Mouse (Mus musculus): ENCODE data around the gene Cep128. TPM values are rescaled to one million over a fixed set of nuclear protein-coding genes. Genes with fewer than 3 reads are reported as not detected.
A peak's percentile ranks its signal among the peaks of the same experiment; 100 is the strongest.

The Cep128 gene
- total RNA-seq, 2 experiments from 2014 or later, result 62.2 to 87.1 TPM

DNA sequence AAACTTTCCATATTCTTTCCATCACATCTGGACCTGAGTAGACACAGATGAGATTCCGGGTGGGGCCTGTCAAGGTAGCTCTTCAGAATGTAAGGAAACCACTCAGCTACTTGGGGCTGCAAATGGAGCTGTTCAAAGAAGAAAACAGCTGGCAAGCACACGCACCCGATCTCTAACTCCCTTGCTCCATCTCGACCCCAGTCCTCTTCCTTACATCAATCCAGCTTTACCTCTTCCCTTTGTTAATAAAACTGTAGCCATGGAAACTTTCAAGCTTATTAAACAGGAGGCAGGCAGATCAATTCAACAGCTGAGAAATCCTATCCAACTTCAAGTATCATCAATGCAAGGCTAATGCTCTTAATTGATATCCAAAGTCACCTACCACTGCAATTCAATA is 195.1 kb downstream of the Cep128 start:
- no peak for ATAC-seq (replicated peaks; ENCODE audit: low FRiP score, low TSS enrichment, poor library complexity, severe bottlenecking)

- ATAC-seq (replicated peaks; ENCODE audit: low FRiP score, low TSS enrichment, poor library complexity, severe bottlenecking), result no peak
Measured at GRCm38 (mm10) chr12:91185564-91185963, 198.6 kb downstream of the Cep128 start.

GRCm38 (mm10) chr12:91184616-91185015 is 199.6 kb downstream of the Cep128 start:
- ATAC-seq (replicated peaks; ENCODE audit: low FRiP score, low TSS enrichment, poor library complexity, severe bottlenecking), result no peak

GRCm38 (mm10) chr12:91183928-91184327 is 200.3 kb downstream of the Cep128 start:
- ATAC-seq (replicated peaks; ENCODE audit: low FRiP score, low TSS enrichment, poor library complexity, severe bottlenecking), result no peak

DNA sequence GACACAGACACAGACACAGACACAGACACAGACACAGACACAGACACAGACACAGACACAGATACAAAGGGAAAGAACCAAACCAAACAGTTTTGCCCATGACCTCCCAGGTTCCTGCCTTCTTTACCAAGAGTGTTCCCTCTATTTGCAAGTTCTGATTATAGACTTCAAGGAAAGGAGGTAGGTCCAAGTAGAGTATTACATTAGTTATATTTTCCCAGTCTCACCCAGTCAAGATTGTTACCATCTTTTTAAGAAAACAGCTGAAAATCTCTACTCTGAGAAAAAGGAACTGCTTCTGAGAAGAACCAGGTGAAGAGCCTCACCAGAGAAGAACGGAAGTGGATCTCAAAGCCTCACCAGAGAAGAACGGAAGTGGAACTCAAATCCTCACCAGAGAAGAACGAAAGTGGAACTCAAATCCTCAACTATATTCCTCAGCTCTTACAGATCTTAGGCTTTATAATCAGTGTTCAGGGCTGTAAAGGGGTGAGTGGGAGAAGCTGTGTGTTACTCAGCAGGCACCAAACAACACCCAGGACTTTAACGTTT is 200.8 kb downstream of the Cep128 start:
- no peak for ATAC-seq (replicated peaks; ENCODE audit: low FRiP score, low TSS enrichment, poor library complexity, severe bottlenecking)

DNA sequence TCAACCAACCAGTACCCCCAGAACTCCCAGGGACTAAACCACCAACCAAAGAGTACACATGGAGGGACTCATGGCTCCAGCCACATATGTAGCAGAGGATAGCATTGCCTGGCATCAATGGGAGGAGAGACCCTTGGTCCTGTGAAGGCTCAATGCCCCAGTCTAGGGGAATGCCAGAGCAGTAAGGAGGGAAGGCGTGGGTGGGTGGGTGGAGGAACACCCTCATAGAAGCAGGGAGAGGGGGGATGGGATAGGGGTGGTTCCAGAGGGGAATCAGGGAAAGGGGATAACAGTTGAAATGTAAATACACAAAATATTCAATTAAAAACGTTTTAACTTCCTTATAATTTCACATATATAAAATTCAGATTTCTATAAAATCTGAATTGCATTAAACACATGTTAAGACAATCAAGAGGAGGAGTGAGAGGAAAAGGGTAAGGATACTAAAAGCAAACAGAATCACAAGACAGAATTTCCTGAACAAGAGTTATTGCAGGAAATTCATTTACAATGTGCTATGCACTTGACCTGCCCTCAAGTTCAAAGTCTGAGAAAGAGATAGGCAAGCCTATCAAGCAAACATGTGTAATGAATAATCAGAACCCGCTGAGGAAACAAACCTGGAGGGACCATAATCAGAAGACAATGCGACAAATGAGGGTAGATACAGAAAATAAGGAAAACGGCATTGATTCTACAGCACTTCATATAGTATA is 207.2 kb downstream of the Cep128 start:
- ATAC-seq (replicated peaks; ENCODE audit: low FRiP score, low TSS enrichment, poor library complexity, severe bottlenecking), result no peak

DNA sequence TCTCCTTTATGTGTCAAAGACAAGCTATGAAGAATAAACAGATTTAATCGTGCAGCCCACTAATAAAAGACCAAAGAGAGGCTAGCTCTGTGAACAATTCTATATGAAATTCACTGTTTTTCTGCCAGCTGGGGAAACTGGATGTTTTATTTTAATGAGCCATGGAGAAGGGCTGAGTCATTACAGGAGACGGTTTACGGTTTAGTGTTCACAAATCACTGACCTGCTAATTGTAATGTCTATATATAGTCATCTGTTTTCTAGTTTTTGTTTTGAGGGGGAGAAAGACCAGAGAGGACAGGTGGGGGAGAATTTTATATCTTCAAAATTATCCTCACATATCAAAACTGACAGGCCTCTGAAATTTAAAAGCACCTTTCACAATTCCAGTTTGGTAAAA is 212.6 kb downstream of the Cep128 start:
- no peak for ATAC-seq (replicated peaks; ENCODE audit: low FRiP score, low TSS enrichment, poor library complexity, severe bottlenecking)

DNA sequence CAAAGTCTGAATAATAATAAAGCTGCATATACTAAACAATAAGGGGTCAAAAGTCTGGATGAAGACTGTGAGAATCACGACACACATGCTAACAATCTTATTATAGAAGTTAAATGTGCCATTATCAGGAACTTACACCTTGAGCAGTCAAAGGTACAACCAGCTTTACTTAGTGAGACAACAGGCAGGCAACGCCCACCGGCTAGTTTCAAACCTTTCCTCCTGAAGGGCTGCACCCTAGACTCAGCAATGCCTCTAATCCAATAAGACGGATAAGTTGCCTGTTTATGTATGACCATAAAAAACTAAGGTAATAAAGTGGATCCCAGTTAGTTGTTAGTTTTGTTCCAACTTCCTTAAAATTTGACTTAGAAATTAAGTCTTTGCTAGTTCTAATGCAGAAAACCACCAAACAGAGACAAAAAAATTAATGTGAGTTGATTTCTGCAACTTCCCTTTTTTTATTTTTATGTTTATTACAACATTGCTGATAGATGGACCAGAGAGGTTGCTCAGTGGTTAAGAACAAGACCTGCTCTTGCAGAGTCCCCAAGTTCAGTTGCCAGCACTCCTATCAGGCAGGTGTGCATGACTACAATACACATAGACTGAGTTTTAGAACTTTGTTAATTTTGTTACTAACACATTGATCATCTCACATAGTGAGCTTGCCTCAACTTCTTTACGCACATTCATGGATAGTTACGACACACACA is 223.0 kb downstream of the Cep128 start:
- no peak for ATAC-seq (replicated peaks; ENCODE audit: low FRiP score, low TSS enrichment, poor library complexity, severe bottlenecking)

GRCm38 (mm10) chr12:91158481-91158880 is 225.7 kb downstream of the Cep128 start:
- ATAC-seq (replicated peaks; ENCODE audit: low FRiP score, low TSS enrichment, poor library complexity, severe bottlenecking), result no peak

GRCm38 (mm10) chr12:91154052-91154451 is 230.2 kb downstream of the Cep128 start:
- ATAC-seq (replicated peaks; ENCODE audit: low FRiP score, low TSS enrichment, poor library complexity, severe bottlenecking), result no peak

GRCm38 (mm10) chr12:91149152-91149551 is 235.1 kb downstream of the Cep128 start:
- ATAC-seq (replicated peaks; ENCODE audit: low FRiP score, low TSS enrichment, poor library complexity, severe bottlenecking), result no peak

- no peak for ATAC-seq (replicated peaks; ENCODE audit: low FRiP score, low TSS enrichment, poor library complexity, severe bottlenecking)
Measured at GRCm38 (mm10) chr12:91134740-91135517, 249.3 kb downstream of the Cep128 start.

DNA sequence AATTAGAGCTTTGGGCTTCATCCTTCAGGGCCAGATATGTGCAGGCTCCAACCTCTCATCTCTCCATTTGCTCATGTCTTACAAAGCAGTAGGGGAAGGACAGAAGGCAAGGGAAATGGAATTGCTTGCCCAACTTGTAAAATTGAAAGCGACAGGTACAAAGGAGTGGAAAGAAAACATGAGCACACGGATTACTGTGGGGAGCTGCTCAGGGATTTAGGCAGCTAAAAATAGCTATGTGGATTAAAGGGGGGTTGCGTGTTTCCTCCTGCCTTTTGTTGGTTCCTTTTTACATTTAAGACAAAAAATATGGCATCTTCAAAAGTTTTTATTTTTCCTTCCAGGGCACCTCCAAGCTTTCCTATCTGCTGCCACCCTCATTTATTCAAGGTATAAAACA is 269.2 kb downstream of the Cep128 start:
- no peak for ATAC-seq (replicated peaks; ENCODE audit: low FRiP score, low TSS enrichment, poor library complexity, severe bottlenecking)

DNA sequence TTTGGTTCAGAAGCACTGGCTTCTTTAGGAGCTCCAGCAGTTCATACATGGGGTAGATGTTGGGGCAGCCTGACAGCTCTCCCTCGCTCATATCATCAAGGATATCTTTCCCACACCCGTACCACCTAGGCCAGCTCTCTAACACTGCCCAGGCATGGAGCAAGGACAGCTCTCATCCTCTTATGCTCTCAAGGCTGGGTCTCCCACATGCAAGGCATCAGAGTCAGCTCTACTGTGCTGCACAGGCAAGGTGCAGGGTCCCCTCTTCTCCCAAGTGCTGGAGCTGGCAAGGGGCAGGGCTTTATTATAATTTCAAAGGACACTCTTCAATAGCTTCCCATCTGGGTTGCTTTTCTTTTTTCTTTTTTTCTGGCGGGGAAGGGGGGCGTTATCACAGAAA is 280.9 kb downstream of the Cep128 start:
- ATAC-seq (replicated peaks; ENCODE audit: low FRiP score, low TSS enrichment, poor library complexity, severe bottlenecking), result no peak

GRCm38 (mm10) chr12:91097869-91098268 is 286.3 kb downstream of the Cep128 start:
- no peak for ATAC-seq (replicated peaks; ENCODE audit: low FRiP score, low TSS enrichment, poor library complexity, severe bottlenecking)

GRCm38 (mm10) chr12:91096197-91096596 is 288.0 kb downstream of the Cep128 start:
- no peak for ATAC-seq (replicated peaks; ENCODE audit: low FRiP score, low TSS enrichment, poor library complexity, severe bottlenecking)

- peak; percentile 81 for ATAC-seq (replicated peaks; ENCODE audit: low FRiP score, low TSS enrichment, poor library complexity, severe bottlenecking)
Measured at GRCm38 (mm10) chr12:91088271-91088670, 295.9 kb downstream of the Cep128 start.

- ATAC-seq (replicated peaks; ENCODE audit: low FRiP score, low TSS enrichment, poor library complexity, severe bottlenecking), result no peak
Measured at GRCm38 (mm10) chr12:91085967-91086366, 298.2 kb downstream of the Cep128 start.

DNA sequence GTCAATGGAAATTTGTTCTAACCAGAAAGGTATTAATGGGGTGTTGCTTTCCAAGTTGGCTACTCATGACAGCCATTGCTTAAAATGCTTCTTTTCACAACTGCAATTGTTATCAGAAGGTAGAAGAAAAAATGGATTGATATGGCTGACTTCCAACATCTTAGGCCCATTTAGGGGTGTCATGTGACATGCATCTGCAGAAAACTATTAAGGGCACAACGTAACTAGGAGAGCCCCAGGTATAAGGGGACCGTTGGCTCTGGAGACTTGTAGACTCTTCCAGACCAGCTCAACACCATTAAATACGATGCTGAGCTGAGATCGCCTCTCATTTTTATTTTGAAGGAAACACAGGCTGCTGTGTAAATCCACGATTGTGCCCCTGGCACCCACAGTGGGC is 308.6 kb downstream of the Cep128 start:
- no peak for ATAC-seq (replicated peaks; ENCODE audit: low FRiP score, low TSS enrichment, poor library complexity, severe bottlenecking)

DNA sequence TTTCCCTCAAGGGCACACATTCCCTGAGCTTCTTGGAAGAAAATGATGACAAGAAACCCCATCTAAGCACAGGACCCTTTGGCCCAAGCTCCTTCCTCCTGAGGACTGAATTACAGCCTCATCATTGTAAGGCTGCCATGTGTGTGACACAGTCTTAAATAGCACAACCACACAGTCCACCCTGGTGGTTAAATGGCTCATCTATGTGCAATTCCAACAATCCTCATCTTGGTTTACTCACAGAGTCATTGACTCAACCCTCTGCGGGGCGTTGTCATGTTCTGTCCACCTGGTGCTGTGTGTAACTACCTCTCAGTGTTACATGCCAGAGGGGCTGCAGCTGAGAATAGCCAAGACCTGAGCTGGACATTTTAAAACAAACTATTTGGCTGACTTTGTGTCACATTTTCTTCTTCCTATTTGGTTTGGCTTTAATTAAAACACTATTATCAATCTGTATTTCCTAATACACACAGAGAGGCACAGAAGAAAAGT is 313.6 kb downstream of the Cep128 start:
- ATAC-seq (replicated peaks; ENCODE audit: low FRiP score, low TSS enrichment, poor library complexity, severe bottlenecking), result no peak
